Comparison of ENCODE assay signal across 8 mouse cellular contexts in the genomic region with DNA sequence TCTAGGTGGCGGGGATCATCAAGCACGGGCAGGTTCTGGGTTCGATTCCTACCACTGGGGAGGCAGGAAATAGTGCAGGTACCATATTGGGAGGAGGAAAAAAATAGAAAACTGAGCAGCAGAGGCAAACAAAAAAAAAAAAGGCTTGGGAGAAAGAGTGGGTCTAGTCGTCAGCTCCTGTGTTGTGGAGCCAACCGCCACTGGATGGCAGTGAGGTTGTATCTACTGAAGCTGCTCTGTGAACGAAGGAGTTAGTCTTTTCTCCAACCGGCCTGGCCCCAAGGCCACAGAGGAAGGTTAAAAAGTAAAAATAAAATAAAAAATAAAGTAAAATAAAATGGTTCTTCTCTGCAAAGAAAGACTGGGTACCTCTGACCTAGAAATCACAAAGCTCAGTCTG. TPM values are rescaled to one million over a fixed set of nuclear protein-coding genes. Genes with fewer than 3 reads are reported as not detected.
DNase-seq lines count a peak whose midpoint lies in the region; ATAC-seq and TF ChIP-seq lines count a peak whose summit lies in the region.

No protein-coding gene starts in this region.

- no peak overlapping the region for H3K4me2 ChIP-seq in kidney, embryonic 14.5 days (replicated peaks; ENCODE audit: low read depth, low read length)
- H3K4me2 ChIP-seq in heart, embryonic 11.5 days, result no peak overlapping the region

- WGBS in kidney, embryonic 14.5 days, result 63% methylated on average over 7 of the region's 7 CpGs
- WGBS in heart, embryonic 11.5 days (ENCODE audit: insufficient replicate concordance), result 62% methylated on average over 7 of the region's 7 CpGs

- ATAC-seq in kidney, embryonic 14.5 days (ENCODE audit: low FRiP score, low TSS enrichment), result no peak
- ATAC-seq in heart, embryonic 11.5 days (replicated peaks; ENCODE audit: insufficient number of reproducible peaks, low FRiP score, low TSS enrichment), result no peak

- H3K27ac ChIP-seq in kidney, embryonic 14.5 days (ENCODE audit: low read depth, low read length), result no peak overlapping the region; the same call in 1 of the 2 replicates
- H3K27ac ChIP-seq in ES-Bruce4 (ENCODE audit: insufficient read depth, low read length), result no peak overlapping the region
- H3K27ac ChIP-seq in heart, embryonic 11.5 days (ENCODE audit: low read depth, low read length), result no peak overlapping the region

- H3K4me3 ChIP-seq in kidney, embryonic 14.5 days (ENCODE audit: low read length), result no peak overlapping the region
- H3K4me3 ChIP-seq in ES-Bruce4 (ENCODE audit: low read depth, low read length), result no peak overlapping the region
- no peak overlapping the region for H3K4me3 ChIP-seq in heart, embryonic 11.5 days (ENCODE audit: low read depth, low read length)

- peaks cover 21% of the 10 kb centered on the region; the same call in 1 of the 2 replicates for H3K4me1 ChIP-seq in kidney, embryonic 14.5 days (ENCODE audit: control insufficient read depth, insufficient read depth, low read length)
- H3K4me1 ChIP-seq in ES-Bruce4 (ENCODE audit: control insufficient read depth, insufficient read depth, low read length), result no peaks in the 10 kb centered on the region
- peaks cover 13% of the 10 kb centered on the region for H3K4me1 ChIP-seq in heart, embryonic 11.5 days (ENCODE audit: control insufficient read depth, insufficient read depth, low read length)

- DNase-seq in kidney, adult 11 months, result peak; percentile 52
- DNase-seq in 3T3-L1 (ENCODE audit: low read depth, low spot score), result peak; percentile 74
- DNase-seq in forelimb bud, embryonic 11.5 days (ENCODE audit: low read depth, low spot score), result peak; percentile 35
- DNase-seq in lung, postnatal 36 days, result peak; percentile 62
- no peak for DNase-seq in B cell, adult 2 months

- H3K27me3 ChIP-seq in kidney, embryonic 14.5 days (ENCODE audit: control insufficient read depth, insufficient read depth, low read length), result no peaks in the 10 kb centered on the region
- H3K27me3 ChIP-seq in ES-Bruce4 (ENCODE audit: control insufficient read depth, insufficient read depth, low read length, poor library complexity, severe bottlenecking), result no peaks in the 10 kb centered on the region
- H3K27me3 ChIP-seq in heart, embryonic 11.5 days (ENCODE audit: control insufficient read depth, insufficient read depth, low read length), result no peaks in the 10 kb centered on the region

- no peaks in the 10 kb centered on the region for H3K9me3 ChIP-seq in kidney, embryonic 14.5 days (ENCODE audit: control insufficient read depth, low read length)
- no peaks in the 10 kb centered on the region for H3K9me3 ChIP-seq in ES-Bruce4 (replicated peaks; ENCODE audit: control insufficient read depth, insufficient read depth, low read length, poor library complexity, severe bottlenecking)
- no peaks in the 10 kb centered on the region for H3K9me3 ChIP-seq in heart, embryonic 11.5 days (replicated peaks; ENCODE audit: control insufficient read depth, low read length)

- no peak for TF ChIP-seq POLR2A in ES-Bruce4 (IDR thresholded peaks at IDR 0.05; ENCODE audit: insufficient read depth, low read length)

- TF ChIP-seq CTCF in ES-Bruce4 (IDR thresholded peaks at IDR 0.05; ENCODE audit: low read depth, low read length), result peak; percentile 38

- H3K36me3 ChIP-seq in kidney, embryonic 14.5 days (ENCODE audit: control insufficient read depth, insufficient read depth, low read length), result no peaks in the 10 kb centered on the region
- no peaks in the 10 kb centered on the region for H3K36me3 ChIP-seq in ES-Bruce4 (ENCODE audit: control insufficient read depth, insufficient read depth, low read length, poor library complexity, severe bottlenecking)
- H3K36me3 ChIP-seq in heart, embryonic 11.5 days (ENCODE audit: control insufficient read depth, insufficient read depth, low read length), result no peaks in the 10 kb centered on the region

- no peak for TF ChIP-seq EP300 in ES-Bruce4 (IDR thresholded peaks at IDR 0.05; ENCODE audit: insufficient read depth, low read depth, low read length)

- no peak overlapping the region for H3K9ac ChIP-seq in kidney, embryonic 14.5 days (ENCODE audit: low read depth, low read length)
- no peak overlapping the region for H3K9ac ChIP-seq in ES-Bruce4 (ENCODE audit: low read depth, poor library complexity, severe bottlenecking)
- no peak overlapping the region for H3K9ac ChIP-seq in heart, embryonic 11.5 days (ENCODE audit: low read depth, low read length)

RNA-seq across cellular contexts. Expression of a gene that starts 39.2 kb away (rescaled TPM):
- polyA plus RNA-seq in kidney, embryonic 14.5 days (2014; fragmentation: Nextera tagmentation; extraction: Ambion mirVana), result 34.9 and 63.2 TPM in 2 replicates
- 7.2 and 7.5 TPM in 2 replicates for polyA plus RNA-seq in ES-Bruce4 (2011; ENCODE audit: insufficient read depth, insufficient read length, low read depth, missing spikeins)
- polyA plus RNA-seq in heart, embryonic 11.5 days (2014; fragmentation: Nextera tagmentation; extraction: Ambion mirVana), result 11.5 and 16.6 TPM in 2 replicates

Comparison
In these comparisons a context has a peak if more than half of its experiments do, and no peak if none do; other contexts are left out.
1. DNase-seq: peak in kidney, adult 11 months (single experiment), 3T3-L1 (single experiment), forelimb bud, embryonic 11.5 days (single experiment) and lung, postnatal 36 days (single experiment); none in B cell, adult 2 months (0 of 2).